Mouse (Mus musculus) intestine, embryonic 15.5 days (tissue): ENCODE data around the gene Aldh4a1. TPM values are rescaled to one million over a fixed set of nuclear protein-coding genes. Genes with fewer than 3 reads are reported as not detected.

Source experiments
- ATAC-seq: fragments of 200-750 bp; cut with Nextera tagmentation; 2 replicates; pipeline ENCODE4 v1.8.0; 2017; ENCODE audit warnings: moderate TSS enrichment, moderate library complexity
- H3K27ac ChIP-seq: fragments of 300-500 bp; sonication (generic); 2 replicates; pipeline ENCODE4 v1.5.1; 2015; ENCODE audit warnings: mild to moderate bottlenecking, inconsistent platforms
- H3K27me3 ChIP-seq: fragments of 300-500 bp; sonication (generic); replicated peaks from 2 replicates; pipeline ENCODE4 v1.6.1; 2015; ENCODE audit warnings: inconsistent platforms
- H3K36me3 ChIP-seq: fragments of 300-500 bp; sonication (generic); 2 replicates; pipeline ENCODE4 v1.6.1; 2015; ENCODE audit warnings: inconsistent platforms
- H3K4me1 ChIP-seq: fragments of 300-500 bp; sonication (generic); replicated peaks from 2 replicates; pipeline ENCODE4 v1.6.1; 2015; ENCODE audit warnings: inconsistent platforms
- H3K4me2 ChIP-seq: fragments of 300-500 bp; sonication (generic); replicated peaks from 2 replicates; pipeline ENCODE4 v1.6.1; 2015; ENCODE audit warnings: mild to moderate bottlenecking, inconsistent platforms
- H3K4me3 ChIP-seq: fragments of 300-500 bp; sonication (generic); replicated peaks from 2 replicates; pipeline ENCODE4 v1.5.1; 2015; ENCODE audit warnings: inconsistent platforms
- H3K9ac ChIP-seq: fragments of 300-500 bp; sonication (generic); 2 replicates; pipeline ENCODE4 v1.6.1; 2015; ENCODE audit warnings: inconsistent platforms
- H3K9me3 ChIP-seq: fragments of 300-500 bp; sonication (generic); 2 replicates; pipeline ENCODE4 v1.6.1; 2016; ENCODE audit warnings: inconsistent platforms
- WGBS: fragments of 180-500 bp; shearing (Covaris S2); methylation state at CpG from one replicate; pipeline ENCODE4 v1.1.7; 2015; 5-methylcytosine and 5-hydroxymethylcytosine counted together
- polyA plus RNA-seq: library from polyadenylated mRNA; unstranded; fragments of >200 nt; fragmentation: Nextera tagmentation; extraction: Ambion mirVana; gene quantifications from 2 replicates; pipeline ENCODE4 v1.2.1, GENCODE M21; 2015

The Aldh4a1 gene
- polyA plus RNA-seq, 1 experiment from 2014 or later: 14.4 TPM

- no peak overlapping the region for H3K4me2 ChIP-seq
- H3K4me1 ChIP-seq: no peaks in the 10 kb centered on the region
- H3K4me3 ChIP-seq: no peak overlapping the region
- peaks cover 6% of the 10 kb centered on the region; the same call in 1 of the 2 replicates for H3K27me3 ChIP-seq
- 49% methylated on average over 8 of the region's 8 CpGs for WGBS
- no peak overlapping the region for H3K9ac ChIP-seq
- H3K27ac ChIP-seq: no peak overlapping the region
- no peaks in the 10 kb centered on the region for H3K9me3 ChIP-seq
- H3K36me3 ChIP-seq: no peaks in the 10 kb centered on the region
- ATAC-seq: no peak
Observed at GRCm38 (mm10) chr4:139698602-139699001, 75.9 kb downstream of the Aldh4a1 start.

Other genes with a start within 250 kb of the Aldh4a1 start
- gene Iffo2, start 92.3 kb upstream of the Aldh4a1 start, polyA plus RNA-seq: 2.9 and 3.2 TPM in 2 replicates
- gene Gm21969, start 19.7 kb upstream of the Aldh4a1 start, polyA plus RNA-seq: not detected in 2 replicates
- not detected in 2 replicates for gene Tas1r2, start 30.7 kb downstream of the Aldh4a1 start, polyA plus RNA-seq
- gene Pax7, start 210.7 kb downstream of the Aldh4a1 start, polyA plus RNA-seq: not detected in 2 replicates